Mouse (Mus musculus): ENCODE measurements at regions not wholly inside any gene's neighbourhood (a gene's known extent, or its start where the extent isn't known, plus 50 kb on each side); places are given as distances from the start of the nearest gene placed in this dataset.

DNA sequence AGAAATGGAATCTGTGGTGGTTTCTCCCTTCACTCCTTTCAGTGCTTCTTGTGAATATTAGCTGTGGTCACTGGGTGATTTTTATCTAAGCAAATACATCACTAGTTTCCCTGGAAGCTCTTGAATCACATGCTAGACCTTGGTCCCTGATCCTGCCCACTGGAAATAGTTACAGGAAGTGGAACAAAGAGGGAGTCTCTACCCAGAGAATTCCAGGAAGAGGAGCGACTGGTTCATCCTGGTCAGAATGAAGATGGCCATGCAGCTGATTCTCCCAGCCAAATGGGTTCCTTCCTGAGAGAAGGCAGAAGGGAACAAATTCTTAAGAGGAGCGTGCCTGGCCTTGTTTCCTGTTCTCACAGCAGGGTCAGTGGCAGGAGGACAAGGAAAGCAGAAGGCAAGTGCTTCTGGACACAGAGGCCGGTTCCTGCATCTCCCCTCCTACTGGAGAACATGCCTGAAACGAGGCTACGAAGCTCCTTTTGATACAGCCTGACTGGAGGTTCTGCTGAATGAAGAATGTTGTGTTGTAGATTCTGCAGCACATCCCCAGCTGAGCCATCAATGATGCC, 264.8 kb upstream of the Sdk2 start:
- no peak for TF ChIP-seq HCFC1 (IDR thresholded peaks at IDR 0.05; ENCODE audit: borderline replicate concordance, insufficient read depth, low read length)
- TF ChIP-seq ZNF384 (IDR thresholded peaks at IDR 0.05; ENCODE audit: low read depth, low read length): no peak

Measured in ES-E14 (cell line).